Mouse (Mus musculus): ENCODE results near the gene Ano3. TPM values are rescaled to one million over a fixed set of nuclear protein-coding genes. Genes with fewer than 3 reads are reported as not detected.
"Not testable (repeated sequence)": the region's sequence is repeated elsewhere in the genome, so short reads cannot be mapped to it uniquely, and the experiment has no call there.

Gene Ano3
- total RNA-seq (2012; rRNA removed), result 3.9 and 5.1 TPM in 2 replicates

DNA sequence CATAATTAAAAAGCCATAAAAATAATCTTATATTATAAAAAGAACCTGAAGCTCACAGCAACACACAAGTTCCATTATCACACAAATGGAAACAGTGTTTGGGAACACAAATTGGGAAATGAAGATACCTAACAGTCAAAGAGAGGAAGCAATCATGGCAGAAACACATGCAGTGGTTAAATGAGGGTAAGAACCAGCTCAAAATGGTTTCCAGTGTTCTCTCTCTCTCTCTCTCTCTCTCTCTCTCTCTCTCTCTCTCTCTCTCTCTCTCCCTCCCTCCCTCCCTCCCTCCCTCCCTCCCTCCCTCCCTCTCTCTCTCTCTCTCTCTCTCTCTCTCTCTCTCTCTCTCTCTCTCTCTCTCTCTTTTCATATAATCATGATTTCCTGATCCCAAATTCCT is at the start of gene Ano3:
Gene Ano3 (minus strand): TSS at position 101 of the 400 bp plus-strand sequence.
- DNase-seq (ENCODE audit: low read depth, low spot score); H3K27ac ChIP-seq (ENCODE audit: insufficient read depth, low read depth, low read length, poor library complexity, severe bottlenecking); in situ Hi-C loops (cut with MboI; ENCODE audit: low sequenced_read_pairs in 2 of 2, unreplicated experiment in 2 of 2); H3K9me3 ChIP-seq (ENCODE audit: control insufficient read depth, insufficient read depth, low read depth, low read length); H3K4me1 ChIP-seq (ENCODE audit: control insufficient read depth in 2 of 2, insufficient read depth in 2 of 2, low read length in 2 of 2, poor library complexity in 1 of 2); H3K36me3 ChIP-seq (ENCODE audit: control insufficient read depth, insufficient read depth, low read length, poor library complexity, severe bottlenecking): not testable (repeated sequence)
- peak within 1 kb of the TSS; percentile 10; the same call in 1 of the 2 replicates for H3K9ac ChIP-seq (ENCODE audit: insufficient read depth, low read depth, low read length, poor library complexity, severe bottlenecking)
- peak within 1 kb of the TSS; percentile 46 to 57 for H3K4me3 ChIP-seq (ENCODE audit: insufficient read depth in 1 of 2, low read depth in 1 of 2, low read length in 2 of 2, poor library complexity in 1 of 2, severe bottlenecking in 1 of 2)

GRCm38 (mm10) chr2:110990071-110990470 is 39.3 kb upstream of the Ano3 start:
- Histone ChIP-seq H3K9me3 (ENCODE audit: control insufficient read depth, insufficient read depth, low read depth, low read length) (no peaks in the 10 kb centered on the region), H3K4me1 (ENCODE audit: control insufficient read depth in 2 of 2, insufficient read depth in 2 of 2, low read length in 2 of 2, poor library complexity in 1 of 2) (no peaks in the 10 kb centered on the region), H3K36me3 (ENCODE audit: control insufficient read depth, insufficient read depth, low read length, poor library complexity, severe bottlenecking) (no peaks in the 10 kb centered on the region), H3K27ac (ENCODE audit: insufficient read depth, low read depth, low read length, poor library complexity, severe bottlenecking) (no peak overlapping the region), H3K9ac (ENCODE audit: insufficient read depth, low read depth, low read length, poor library complexity, severe bottlenecking) (no peak overlapping the region), H3K4me3 (ENCODE audit: insufficient read depth in 1 of 2, low read depth in 1 of 2, low read length in 2 of 2, poor library complexity in 1 of 2, severe bottlenecking in 1 of 2) (no peak overlapping the region)
- TF ChIP-seq CHD2 (IDR thresholded peaks at IDR 0.05; ENCODE audit: low read depth, low read length), result no peak
- no peak for TF ChIP-seq ZC3H11A (IDR thresholded peaks at IDR 0.05; ENCODE audit: borderline replicate concordance, low read depth, low read length)
- no peak for TF ChIP-seq HCFC1 (IDR thresholded peaks at IDR 0.05; ENCODE audit: borderline replicate concordance, insufficient read depth, low read length)
- no peak for TF ChIP-seq ZNF384 (IDR thresholded peaks at IDR 0.05; ENCODE audit: low read depth, low read length)
- TF ChIP-seq MAFK (IDR thresholded peaks at IDR 0.05; ENCODE audit: insufficient read depth, low read depth, low read length), result no peak
- in situ Hi-C loops (cut with MboI; ENCODE audit: low sequenced_read_pairs in 2 of 2, unreplicated experiment in 2 of 2), result no loop called here
- DNase-seq (ENCODE audit: low read depth, low spot score), result no peak

DNA sequence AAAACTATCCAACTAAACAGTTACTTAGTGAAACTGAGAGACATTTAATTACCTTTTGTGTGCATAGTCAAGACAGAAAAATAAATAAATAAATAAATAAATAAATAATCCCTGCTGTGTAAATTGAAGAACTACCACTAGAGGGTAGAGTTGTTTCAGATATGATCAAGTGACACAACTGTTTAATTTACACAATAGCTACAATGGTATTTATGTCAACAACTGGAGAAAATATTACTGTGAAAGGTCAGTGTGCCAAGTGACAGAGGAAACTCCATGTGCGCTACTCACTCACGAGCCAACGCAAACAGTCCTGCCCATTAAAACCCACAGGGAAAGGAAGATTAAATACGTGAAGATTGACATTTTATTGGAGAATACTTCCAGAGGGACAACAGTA is 38.8 kb upstream of the Ano3 start:
- Histone ChIP-seq H3K27ac (ENCODE audit: insufficient read depth, low read depth, low read length, poor library complexity, severe bottlenecking) (no peak overlapping the region), H3K4me3 (ENCODE audit: insufficient read depth in 1 of 2, low read depth in 1 of 2, low read length in 2 of 2, poor library complexity in 1 of 2, severe bottlenecking in 1 of 2) (no peak overlapping the region), H3K4me1 (ENCODE audit: control insufficient read depth in 2 of 2, insufficient read depth in 2 of 2, low read length in 2 of 2, poor library complexity in 1 of 2) (no peaks in the 10 kb centered on the region), H3K9me3 (ENCODE audit: control insufficient read depth, insufficient read depth, low read depth, low read length) (no peaks in the 10 kb centered on the region), H3K36me3 (ENCODE audit: control insufficient read depth, insufficient read depth, low read length, poor library complexity, severe bottlenecking) (no peaks in the 10 kb centered on the region), H3K9ac (ENCODE audit: insufficient read depth, low read depth, low read length, poor library complexity, severe bottlenecking) (no peak overlapping the region)
- in situ Hi-C loops (cut with MboI; ENCODE audit: low sequenced_read_pairs in 2 of 2, unreplicated experiment in 2 of 2), result loop anchor here in 1 of 2 experiments (10.0 kb wide), 1 partner anchor 325 kb away; no protein-coding TSS in a partner anchor
- no peak for TF ChIP-seq ZNF384 (IDR thresholded peaks at IDR 0.05; ENCODE audit: low read depth, low read length)
- TF ChIP-seq ZC3H11A (IDR thresholded peaks at IDR 0.05; ENCODE audit: borderline replicate concordance, low read depth, low read length), result 0 out of 2 replicates have a peak, but pooled peaks have one; percentile 28
- DNase-seq (ENCODE audit: low read depth, low spot score), result no peak

- Histone ChIP-seq H3K4me1 (ENCODE audit: control insufficient read depth in 2 of 2, insufficient read depth in 2 of 2, low read length in 2 of 2, poor library complexity in 1 of 2) (no peaks in the 10 kb centered on the region), H3K4me3 (ENCODE audit: insufficient read depth in 1 of 2, low read depth in 1 of 2, low read length in 2 of 2, poor library complexity in 1 of 2, severe bottlenecking in 1 of 2) (no peak overlapping the region), H3K9me3 (ENCODE audit: control insufficient read depth, insufficient read depth, low read depth, low read length) (no peaks in the 10 kb centered on the region), H3K9ac (ENCODE audit: insufficient read depth, low read depth, low read length, poor library complexity, severe bottlenecking) (no peak overlapping the region), H3K27ac (ENCODE audit: insufficient read depth, low read depth, low read length, poor library complexity, severe bottlenecking) (no peak overlapping the region), H3K36me3 (ENCODE audit: control insufficient read depth, insufficient read depth, low read length, poor library complexity, severe bottlenecking) (no peaks in the 10 kb centered on the region)
- no peak for TF ChIP-seq HCFC1 (IDR thresholded peaks at IDR 0.05; ENCODE audit: borderline replicate concordance, insufficient read depth, low read length)
- no peak for TF ChIP-seq ZNF384 (IDR thresholded peaks at IDR 0.05; ENCODE audit: low read depth, low read length)
- TF ChIP-seq MAFK (IDR thresholded peaks at IDR 0.05; ENCODE audit: insufficient read depth, low read depth, low read length), result no peak
- no peak for TF ChIP-seq CHD2 (IDR thresholded peaks at IDR 0.05; ENCODE audit: low read depth, low read length)
- TF ChIP-seq ZC3H11A (IDR thresholded peaks at IDR 0.05; ENCODE audit: borderline replicate concordance, low read depth, low read length), result no peak
- DNase-seq (ENCODE audit: low read depth, low spot score), result no peak
- in situ Hi-C loops (cut with MboI; ENCODE audit: low sequenced_read_pairs in 2 of 2, unreplicated experiment in 2 of 2), result loop anchor here in 1 of 2 experiments (10.0 kb wide), 1 partner anchor 321 kb away; no protein-coding TSS in a partner anchor
These were observed 35.1 kb upstream of the Ano3 start for GRCm38 (mm10) chr2:110985853-110986271.

DNA sequence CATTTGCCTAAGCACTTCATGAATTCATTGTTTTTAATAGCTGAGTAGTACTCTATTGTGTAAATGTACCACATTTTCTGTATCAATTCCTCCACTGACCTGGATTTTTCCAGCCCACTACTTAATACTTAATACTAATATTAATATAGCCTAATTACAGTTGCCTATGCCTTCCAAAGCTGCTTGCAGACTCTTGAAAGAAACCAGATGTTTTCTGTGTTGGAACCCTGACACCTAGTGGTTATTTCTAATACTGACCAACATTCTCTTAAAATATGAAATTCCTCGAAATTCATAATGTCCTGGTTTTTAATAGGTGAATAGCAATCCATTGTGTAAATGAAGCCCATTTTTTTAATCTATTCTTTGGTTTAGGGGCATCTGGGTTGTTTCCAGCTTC is 31.0 kb upstream of the Ano3 start:
- no peaks in the 10 kb centered on the region for H3K4me1 ChIP-seq (ENCODE audit: control insufficient read depth in 2 of 2, insufficient read depth in 2 of 2, low read length in 2 of 2, poor library complexity in 1 of 2)
- H3K27ac ChIP-seq (ENCODE audit: insufficient read depth, low read depth, low read length, poor library complexity, severe bottlenecking), result no peak overlapping the region
- DNase-seq (ENCODE audit: low read depth, low spot score), result no peak
- no peaks in the 10 kb centered on the region for H3K9me3 ChIP-seq (ENCODE audit: control insufficient read depth, insufficient read depth, low read depth, low read length)
- H3K36me3 ChIP-seq (ENCODE audit: control insufficient read depth, insufficient read depth, low read length, poor library complexity, severe bottlenecking), result no peaks in the 10 kb centered on the region
- in situ Hi-C loops (cut with MboI; ENCODE audit: low sequenced_read_pairs in 2 of 2, unreplicated experiment in 2 of 2), result loop anchor here in 1 of 2 experiments (10.0 kb wide), 1 partner anchor 317 kb away; no protein-coding TSS in a partner anchor
- H3K4me3 ChIP-seq (ENCODE audit: insufficient read depth in 1 of 2, low read depth in 1 of 2, low read length in 2 of 2, poor library complexity in 1 of 2, severe bottlenecking in 1 of 2), result no peak overlapping the region
- no peak for TF ChIP-seq CHD2 (IDR thresholded peaks at IDR 0.05; ENCODE audit: low read depth, low read length)
- no peak for TF ChIP-seq HCFC1 (IDR thresholded peaks at IDR 0.05; ENCODE audit: borderline replicate concordance, insufficient read depth, low read length)
- TF ChIP-seq ZNF384 (IDR thresholded peaks at IDR 0.05; ENCODE audit: low read depth, low read length), result no peak
- no peak for TF ChIP-seq ZC3H11A (IDR thresholded peaks at IDR 0.05; ENCODE audit: borderline replicate concordance, low read depth, low read length)
- no peak for TF ChIP-seq MAFK (IDR thresholded peaks at IDR 0.05; ENCODE audit: insufficient read depth, low read depth, low read length)
- no peak overlapping the region for H3K9ac ChIP-seq (ENCODE audit: insufficient read depth, low read depth, low read length, poor library complexity, severe bottlenecking)
